Mouse (Mus musculus) kidney, embryonic 14.5 days (tissue): ENCODE data around the gene Nlgn1. TPM values are rescaled to one million over a fixed set of nuclear protein-coding genes. Genes with fewer than 3 reads are reported as not detected.

Experiments
- ATAC-seq: fragments of 200-750 bp; cut with Nextera tagmentation; 2 replicates; pipeline ENCODE4 v1.8.0; 2017; ENCODE audit warnings: moderate number of reproducible peaks, mild to moderate bottlenecking, moderate TSS enrichment, moderate library complexity; ENCODE audit not compliant: low FRiP score, low TSS enrichment
- H3K27ac ChIP-seq: fragments of 300-500 bp; sonication (generic); 2 replicates; pipeline ENCODE4 v1.5.1; 2014; ENCODE audit warnings: low read depth, mild to moderate bottlenecking, low read length, moderate library complexity, mixed read lengths
- H3K27me3 ChIP-seq: fragments of 300-500 bp; sonication (generic); 2 replicates; pipeline ENCODE4 v1.6.1; 2014; ENCODE audit warnings: mild to moderate bottlenecking, low read length; ENCODE audit not compliant: control insufficient read depth, insufficient read depth
- H3K36me3 ChIP-seq: fragments of 300-500 bp; sonication (generic); 2 replicates; pipeline ENCODE4 v1.6.1; 2014; ENCODE audit warnings: low read length, mixed read lengths; ENCODE audit not compliant: control insufficient read depth, insufficient read depth
- H3K4me1 ChIP-seq: fragments of 300-500 bp; sonication (generic); 2 replicates; pipeline ENCODE4 v1.6.1; 2014; ENCODE audit warnings: low read length, mixed read lengths; ENCODE audit not compliant: control insufficient read depth, insufficient read depth
- H3K4me2 ChIP-seq: fragments of 300-500 bp; sonication (generic); replicated peaks from 2 replicates; pipeline ENCODE4 v1.6.1; 2014; ENCODE audit warnings: low read depth, mild to moderate bottlenecking, low read length
- H3K4me3 ChIP-seq: fragments of 300-500 bp; sonication (generic); 2 replicates; pipeline ENCODE4 v1.5.1; 2014; ENCODE audit warnings: mild to moderate bottlenecking, low read length
- H3K9ac ChIP-seq: fragments of 300-500 bp; sonication (generic); 2 replicates; pipeline ENCODE4 v1.6.1; 2014; ENCODE audit warnings: low read depth, mild to moderate bottlenecking, low read length, moderate library complexity
- H3K9me3 ChIP-seq: fragments of 300-500 bp; sonication (generic); 2 replicates; pipeline ENCODE4 v1.6.1; 2016; ENCODE audit warnings: low read length; ENCODE audit not compliant: control insufficient read depth
- WGBS: fragments of 180-500 bp; shearing (Covaris S2); extraction: QIAGEN DNeasy Blood & Tissue Kit; methylation state at CpG from one replicate; pipeline ENCODE4 v1.1.7; 2014; 5-methylcytosine and 5-hydroxymethylcytosine counted together
- polyA plus RNA-seq: library from polyadenylated mRNA; unstranded; fragments of >200 nt; fragmentation: Nextera tagmentation; extraction: Ambion mirVana; gene quantifications from 2 replicates; pipeline ENCODE4 v1.2.1, GENCODE M21; 2014

Gene Nlgn1
- polyA plus RNA-seq, 1 experiment from 2014 or later = 1.5 TPM

- WGBS = 44% methylated on average over 2 of the region's 2 CpGs
- Histone ChIP-seq H3K9me3 (no peaks in the 10 kb centered on the region), H3K27ac (no peak overlapping the region), H3K27me3 (no peaks in the 10 kb centered on the region), H3K4me2 (no peak overlapping the region), H3K36me3 (no peaks in the 10 kb centered on the region), H3K4me3 (no peak overlapping the region), H3K9ac (no peak overlapping the region), H3K4me1 (no peaks in the 10 kb centered on the region)
- no peak for ATAC-seq
Measured at GRCm38 (mm10) chr3:26002367-26002766, 329.9 kb downstream of the Nlgn1 start.

DNA sequence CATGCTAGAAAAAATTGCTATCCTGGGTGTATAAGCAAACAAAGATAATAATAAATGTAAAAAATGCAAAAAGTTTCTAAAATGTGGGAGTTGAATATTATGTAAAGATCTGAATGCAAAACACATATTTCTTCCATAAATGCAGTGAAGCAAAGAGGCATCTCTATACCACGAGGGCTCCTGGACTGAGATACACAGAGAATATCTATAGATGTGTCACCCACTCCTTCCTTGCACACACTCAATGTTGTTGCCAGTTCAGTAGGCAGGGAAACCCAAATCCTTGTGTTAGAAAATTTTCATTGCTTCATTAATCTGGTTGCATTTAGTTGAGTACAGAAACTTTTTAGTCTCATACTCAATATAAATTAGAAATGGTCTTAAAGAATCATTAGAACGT lies 364.7 kb downstream of the Nlgn1 start:
- H3K27ac ChIP-seq = no peak overlapping the region
- WGBS = 81% methylated on average over 2 of the region's 2 CpGs
- H3K4me2 ChIP-seq = no peak overlapping the region
- H3K9ac ChIP-seq = no peak overlapping the region
- no peaks in the 10 kb centered on the region for H3K27me3 ChIP-seq
- no peaks in the 10 kb centered on the region for H3K9me3 ChIP-seq
- no peak for ATAC-seq
- H3K4me3 ChIP-seq = no peak overlapping the region
- H3K36me3 ChIP-seq = no peaks in the 10 kb centered on the region
- H3K4me1 ChIP-seq = no peaks in the 10 kb centered on the region

DNA sequence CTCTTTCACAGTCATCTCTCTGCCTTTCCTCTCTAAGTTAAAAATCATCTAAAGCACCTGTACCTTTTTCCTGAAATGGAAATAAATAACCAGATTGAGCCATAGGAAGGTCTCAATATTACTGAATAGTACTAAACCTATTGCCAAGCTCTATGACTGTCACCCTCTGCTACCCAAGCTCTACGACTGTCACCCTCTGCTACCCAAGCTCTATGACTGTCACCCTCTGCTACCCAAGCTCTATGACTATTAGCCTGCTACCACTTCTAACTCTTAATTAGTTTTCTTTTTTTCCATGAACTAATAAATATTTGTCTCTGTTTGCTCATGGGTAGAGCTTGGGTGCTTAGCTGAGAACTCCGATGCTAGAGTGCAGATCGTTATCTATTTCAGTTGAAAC lies 368.0 kb downstream of the Nlgn1 start:
- Histone ChIP-seq H3K9me3 (no peaks in the 10 kb centered on the region), H3K27ac (no peak overlapping the region), H3K36me3 (no peaks in the 10 kb centered on the region), H3K9ac (no peak overlapping the region), H3K4me3 (no peak overlapping the region), H3K4me2 (no peak overlapping the region), H3K4me1 (no peaks in the 10 kb centered on the region), H3K27me3 (no peaks in the 10 kb centered on the region)
- WGBS = 55% methylated on average over 3 of the region's 3 CpGs
- ATAC-seq = peak; percentile 76; the same call in 1 of the 2 replicates

- Histone ChIP-seq H3K27me3 (no peaks in the 10 kb centered on the region), H3K4me3 (no peak overlapping the region), H3K36me3 (no peaks in the 10 kb centered on the region), H3K27ac (no peak overlapping the region), H3K9ac (no peak overlapping the region), H3K4me1 (no peaks in the 10 kb centered on the region), H3K9me3 (no peaks in the 10 kb centered on the region), H3K4me2 (no peak overlapping the region)
- ATAC-seq = no peak
- 40% methylated on average over 2 of the region's 2 CpGs for WGBS
Measured at GRCm38 (mm10) chr3:25963568-25963967, 368.7 kb downstream of the Nlgn1 start.

GRCm38 (mm10) chr3:25916535-25916934 lies 415.7 kb downstream of the Nlgn1 start:
- 90% methylated on average over 5 of the region's 5 CpGs for WGBS
- Histone ChIP-seq H3K27me3 (no peaks in the 10 kb centered on the region), H3K4me3 (no peak overlapping the region), H3K4me1 (no peaks in the 10 kb centered on the region), H3K9me3 (no peaks in the 10 kb centered on the region), H3K9ac (no peak overlapping the region), H3K36me3 (no peaks in the 10 kb centered on the region), H3K4me2 (no peak overlapping the region), H3K27ac (no peak overlapping the region)
- ATAC-seq = no peak

DNA sequence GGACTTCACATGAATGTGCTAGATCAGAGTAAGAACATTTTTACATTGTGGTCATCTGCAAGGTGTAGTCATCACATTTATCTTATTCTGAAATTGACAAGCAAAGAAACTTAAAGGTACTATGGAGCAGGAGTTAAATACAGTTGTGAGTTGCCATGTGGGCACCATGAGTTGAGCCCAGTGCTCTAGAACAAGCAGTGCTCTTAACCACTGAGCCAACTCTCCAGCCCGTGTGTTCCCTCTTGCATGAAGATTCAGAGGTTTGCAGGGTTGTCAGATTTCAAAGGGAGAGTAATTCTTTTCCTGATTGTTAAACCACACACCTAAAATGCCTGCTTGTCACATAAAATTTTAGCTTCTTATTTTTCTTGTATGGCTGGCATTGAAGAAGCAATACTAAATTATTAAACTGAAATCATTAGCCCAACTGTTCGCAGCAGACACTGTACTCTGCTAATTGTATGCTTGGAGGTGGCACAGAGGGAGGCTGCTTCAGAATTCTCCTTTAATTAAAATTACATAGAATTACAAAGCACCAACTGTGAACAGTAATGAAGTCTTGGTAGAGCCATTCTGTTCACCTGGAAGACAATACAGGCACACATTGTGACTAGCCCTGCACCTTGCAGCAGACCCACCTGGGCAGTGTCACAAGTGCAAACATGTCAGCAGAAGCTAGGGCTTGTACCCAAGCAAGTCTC lies 417.7 kb downstream of the Nlgn1 start:
- Histone ChIP-seq H3K27ac (no peak overlapping the region), H3K9ac (no peak overlapping the region), H3K4me1 (no peaks in the 10 kb centered on the region), H3K9me3 (no peaks in the 10 kb centered on the region), H3K36me3 (no peaks in the 10 kb centered on the region), H3K4me2 (no peak overlapping the region), H3K4me3 (no peak overlapping the region), H3K27me3 (no peaks in the 10 kb centered on the region)
- ATAC-seq = no peak
- 63% methylated on average over 2 of the region's 2 CpGs for WGBS

DNA sequence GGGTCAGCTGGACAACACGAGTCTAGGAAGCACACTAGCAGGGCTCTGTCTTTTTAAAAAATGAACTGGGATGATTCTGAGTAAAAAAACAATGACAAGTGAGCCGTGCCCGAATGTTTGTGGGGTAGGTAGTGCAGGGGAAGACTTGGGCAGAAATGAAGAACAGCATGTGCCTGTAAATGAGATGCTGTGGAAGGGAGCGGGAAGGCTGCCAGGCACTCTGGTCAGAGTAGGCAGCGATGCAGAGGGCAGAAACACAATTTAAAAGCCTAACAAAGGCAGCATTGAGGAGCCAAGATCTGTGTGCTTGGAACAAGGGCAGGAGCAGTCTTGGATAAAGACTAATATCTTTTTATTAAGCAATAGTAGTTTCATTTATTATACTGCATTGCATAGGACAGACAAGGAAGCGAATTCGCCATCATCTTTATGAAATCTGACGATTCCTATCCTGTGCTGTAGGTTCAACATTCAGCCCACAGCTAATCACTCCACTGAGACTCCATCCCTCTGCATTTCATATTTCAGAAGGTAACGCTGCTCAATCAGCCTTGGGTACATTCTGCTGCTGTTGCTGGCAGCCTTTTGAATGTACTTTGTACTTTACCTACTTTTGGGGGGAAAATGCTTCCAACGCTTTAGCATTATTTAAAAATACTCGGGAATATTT lies 429.0 kb downstream of the Nlgn1 start:
- Histone ChIP-seq H3K4me2 (no peak overlapping the region), H3K36me3 (no peaks in the 10 kb centered on the region), H3K4me1 (no peaks in the 10 kb centered on the region), H3K9me3 (no peaks in the 10 kb centered on the region; the same call in 1 of the 2 replicates), H3K27me3 (no peaks in the 10 kb centered on the region), H3K9ac (no peak overlapping the region), H3K27ac (no peak overlapping the region), H3K4me3 (no peak overlapping the region)
- no peak for ATAC-seq
- WGBS = 87% methylated on average over 11 of the region's 11 CpGs

GRCm38 (mm10) chr3:25897456-25897855 lies 434.8 kb downstream of the Nlgn1 start:
- H3K27me3 ChIP-seq = no peaks in the 10 kb centered on the region
- no peak overlapping the region for H3K27ac ChIP-seq
- no peaks in the 10 kb centered on the region for H3K36me3 ChIP-seq
- no peak overlapping the region for H3K9ac ChIP-seq
- no peaks in the 10 kb centered on the region for H3K4me1 ChIP-seq
- ATAC-seq = no peak
- no peaks in the 10 kb centered on the region; the same call in 1 of the 2 replicates for H3K9me3 ChIP-seq
- no peak overlapping the region for H3K4me2 ChIP-seq
- H3K4me3 ChIP-seq = no peak overlapping the region

GRCm38 (mm10) chr3:25884797-25885196 lies 447.5 kb downstream of the Nlgn1 start:
- 72% methylated on average over 2 of the region's 2 CpGs for WGBS
- Histone ChIP-seq H3K36me3 (no peaks in the 10 kb centered on the region), H3K4me3 (no peak overlapping the region), H3K9ac (no peak overlapping the region), H3K9me3 (no peaks in the 10 kb centered on the region), H3K4me2 (no peak overlapping the region), H3K4me1 (no peaks in the 10 kb centered on the region), H3K27me3 (no peaks in the 10 kb centered on the region), H3K27ac (no peak overlapping the region)
- no peak for ATAC-seq
